Mouse (Mus musculus): ENCODE measurements around the gene Atg5.

The Atg5 gene

DNA sequence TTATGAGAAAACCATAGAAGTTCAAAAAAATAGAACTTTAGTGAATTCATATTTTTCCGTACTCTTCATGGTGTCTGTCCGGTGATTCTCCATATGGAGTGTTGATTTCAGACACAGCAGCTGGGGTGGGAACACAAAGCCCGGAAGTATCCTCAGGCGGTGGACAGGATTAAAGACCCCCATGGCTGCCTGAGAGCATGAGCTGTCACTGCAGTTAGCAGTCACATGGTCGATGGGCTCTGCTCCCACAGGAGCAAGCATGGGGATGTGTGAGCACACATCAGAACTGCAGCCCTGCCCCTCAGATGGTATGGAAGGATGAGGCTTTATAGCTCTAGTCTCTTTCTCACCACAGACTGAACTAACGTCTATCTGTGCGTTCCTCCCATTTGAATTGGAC is 87.1 kb downstream of the Atg5 start:
- DNase-seq = peak; percentile 56 to 70

DNA sequence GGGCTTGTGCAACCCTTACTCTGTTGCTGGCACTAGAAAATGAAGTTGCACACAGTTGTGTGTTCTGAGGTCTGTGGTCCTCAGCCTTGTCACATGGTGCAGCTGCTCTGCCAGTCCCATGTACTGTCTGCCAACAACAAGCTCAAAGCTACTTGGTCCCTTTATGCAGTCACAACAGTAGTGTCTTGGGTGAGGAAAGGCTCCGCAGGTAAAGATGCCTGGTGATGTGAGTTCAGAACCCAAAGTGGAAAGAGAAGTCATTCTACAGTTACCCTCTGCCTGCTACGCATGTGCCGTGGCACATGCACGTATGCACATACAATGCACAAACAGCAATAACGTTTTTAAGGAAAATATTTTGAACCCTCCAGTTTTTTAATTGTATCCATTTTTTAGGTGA is 88.5 kb downstream of the Atg5 start:
- no peak for DNase-seq

GRCm38 (mm10) chr10:44357316-44357715 is 89.2 kb downstream of the Atg5 start:
- no peak for DNase-seq

GRCm38 (mm10) chr10:44358816-44359215 is 90.7 kb downstream of the Atg5 start:
- no peak for DNase-seq

DNA sequence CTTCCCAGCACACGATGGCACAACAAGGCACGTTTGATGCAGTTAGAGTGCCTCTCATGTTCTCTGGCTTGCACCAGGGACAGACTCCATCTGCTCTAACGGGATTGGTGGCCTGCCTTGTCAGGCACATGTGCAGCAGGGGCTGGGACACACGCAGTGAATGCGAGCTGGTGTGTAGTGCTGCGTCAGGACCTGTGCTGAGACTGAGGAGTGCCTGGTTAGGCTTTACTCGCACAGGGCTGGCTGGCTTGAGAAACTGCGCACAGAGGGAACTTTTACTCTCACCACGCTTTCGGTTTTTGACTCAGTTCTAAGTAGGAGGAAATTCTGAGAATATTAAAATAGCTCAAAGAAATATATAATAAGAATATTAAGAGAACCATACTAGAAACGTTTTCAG is 92.5 kb downstream of the Atg5 start:
- peak; percentile 46 to 64 for DNase-seq

GRCm38 (mm10) chr10:44362435-44362834 is 94.3 kb downstream of the Atg5 start:
- no peak for DNase-seq

DNA sequence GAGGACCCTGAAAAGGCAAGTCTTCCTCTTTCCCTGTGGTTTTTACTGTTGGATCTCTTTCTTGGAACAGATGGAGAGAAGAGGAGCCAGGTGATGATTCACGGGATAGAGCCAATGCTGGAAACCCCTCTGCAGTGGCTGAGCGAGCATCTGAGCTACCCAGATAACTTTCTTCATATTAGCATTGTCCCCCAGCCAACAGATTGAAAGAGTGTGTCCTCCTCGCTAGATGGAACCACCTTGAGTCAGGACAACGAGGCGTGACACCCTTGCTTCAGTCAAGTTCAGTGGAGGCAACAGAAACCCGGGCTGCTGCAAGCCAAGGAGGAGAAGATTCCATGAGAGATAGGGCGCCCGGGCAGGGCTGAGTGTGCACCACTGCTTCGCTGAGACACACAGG is 94.7 kb downstream of the Atg5 start:
- DNase-seq = peak; percentile 72 to 73

DNA sequence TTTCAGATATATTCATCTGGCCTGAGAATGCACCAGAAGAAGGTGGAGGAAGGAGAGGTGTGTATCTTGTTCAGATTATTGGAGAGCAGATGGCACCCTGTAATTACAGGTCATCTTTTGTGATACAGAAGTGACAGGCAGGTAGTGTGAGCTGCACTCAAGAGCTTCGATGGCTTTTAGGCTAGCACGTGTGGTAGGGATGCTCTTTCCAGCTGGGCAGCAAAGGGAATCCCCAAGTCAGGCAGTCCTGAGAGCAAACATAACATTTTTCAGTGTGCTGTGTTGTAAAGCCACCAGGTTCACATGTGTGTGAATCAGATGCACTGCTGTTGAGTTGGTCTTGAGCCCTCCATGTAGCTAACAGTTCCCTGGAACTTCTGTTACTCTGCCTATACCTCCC is 98.0 kb downstream of the Atg5 start:
- no peak for DNase-seq

GRCm38 (mm10) chr10:44367043-44367442 is 98.9 kb downstream of the Atg5 start:
- no peak for DNase-seq

GRCm38 (mm10) chr10:44368596-44368995 is 100.4 kb downstream of the Atg5 start:
- no peak for DNase-seq

DNA sequence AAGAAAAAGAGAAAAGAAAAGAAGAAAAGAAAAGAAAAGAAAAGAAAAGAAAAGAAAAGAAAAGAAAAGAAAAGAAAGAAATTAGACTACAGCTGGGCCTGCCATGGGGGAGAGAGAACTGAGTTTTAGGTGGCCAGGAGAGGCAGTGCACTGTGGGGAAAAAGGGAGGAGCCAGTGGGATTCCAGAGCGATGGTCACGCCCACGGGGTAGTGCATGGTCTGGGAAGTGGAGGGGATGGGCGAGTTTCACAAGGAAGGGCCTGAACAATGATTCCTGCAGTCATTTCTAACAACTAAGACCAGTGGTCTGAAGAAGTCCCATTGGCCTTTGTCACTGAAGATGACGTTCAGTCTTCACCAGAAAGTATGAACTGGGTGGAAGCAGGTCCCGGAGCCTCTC is 102.5 kb downstream of the Atg5 start:
- no peak for DNase-seq

DNA sequence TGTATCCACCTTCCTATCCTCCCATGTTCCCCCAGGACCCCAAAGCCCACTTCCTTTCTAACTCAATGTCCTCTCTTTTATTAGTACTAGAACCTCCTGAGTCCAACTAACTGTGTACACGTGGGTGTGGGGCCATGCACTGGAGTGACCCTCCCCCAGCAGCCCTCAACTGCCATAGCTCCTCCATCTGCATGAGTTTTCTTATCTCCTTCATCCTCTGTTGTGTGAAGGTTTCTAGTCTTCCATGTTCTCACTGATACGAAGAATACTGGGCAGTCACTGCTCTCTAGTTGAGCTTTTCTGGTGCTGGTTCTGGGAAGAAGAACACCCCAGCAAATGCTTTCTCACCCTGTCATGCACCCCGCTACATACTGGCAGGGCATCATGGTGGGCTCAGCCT is 104.1 kb downstream of the Atg5 start:
- DNase-seq = no peak

DNA sequence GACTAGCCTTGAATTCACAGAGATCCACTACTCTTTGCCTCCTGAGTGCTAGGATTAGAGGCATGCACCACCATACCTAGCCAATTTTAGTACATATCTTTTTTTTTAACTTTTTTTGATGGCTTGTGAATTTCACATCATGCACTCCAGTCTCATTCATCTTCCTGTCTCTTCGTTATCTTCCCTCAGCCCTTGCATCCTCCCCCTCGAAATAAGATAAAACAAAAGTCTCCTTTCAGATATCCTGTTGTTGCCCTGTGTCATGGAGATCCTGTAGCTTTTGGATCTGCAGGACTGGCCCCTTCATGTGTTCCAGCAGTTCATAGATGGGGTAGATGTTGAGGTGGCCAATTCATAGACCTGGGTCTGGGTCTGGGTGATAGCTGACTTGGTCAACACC is 106.5 kb downstream of the Atg5 start:
- no peak for DNase-seq

- no peak for DNase-seq
These were observed 107.3 kb downstream of the Atg5 start for GRCm38 (mm10) chr10:44375501-44375900.

DNA sequence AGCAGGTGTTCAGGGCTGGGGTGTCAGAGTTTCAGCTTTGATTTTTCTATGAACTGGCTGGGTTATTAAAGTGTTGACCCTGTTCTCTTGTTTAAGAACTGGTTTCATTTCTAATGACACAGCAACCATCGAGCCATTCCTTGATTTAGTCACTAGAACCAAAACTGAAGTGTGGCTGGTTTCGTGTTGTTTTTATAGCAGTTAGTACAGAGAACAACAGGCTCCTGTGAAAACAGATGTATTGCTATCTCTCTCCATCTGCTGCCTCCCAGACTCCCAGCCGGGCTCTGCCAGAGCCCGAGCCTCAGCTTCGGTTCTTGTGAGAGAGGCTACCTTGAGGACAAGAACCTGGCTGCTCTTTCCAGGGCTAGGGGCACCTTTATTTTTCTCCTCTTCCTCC is 109.7 kb downstream of the Atg5 start:
- DNase-seq = peak; percentile 31 to 39

DNA sequence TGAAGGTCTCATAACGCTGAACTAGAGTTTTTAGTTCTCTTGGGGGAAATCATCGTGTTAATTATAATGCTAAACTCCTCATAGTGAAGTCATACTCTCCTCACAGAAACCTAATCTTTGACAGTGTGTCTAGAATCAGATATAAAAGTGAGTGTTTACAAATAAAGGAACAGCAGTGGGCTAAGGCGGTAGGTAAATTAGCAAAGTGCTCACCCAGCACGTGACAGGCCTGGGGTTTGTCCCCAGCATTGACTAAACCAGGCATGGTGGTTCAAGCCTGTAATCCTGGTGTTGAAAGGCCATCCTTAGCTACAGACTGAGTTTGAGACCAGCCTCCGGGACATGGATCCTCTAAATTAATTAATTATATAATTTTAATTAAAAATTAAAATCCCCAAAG is 110.2 kb downstream of the Atg5 start:
- DNase-seq = no peak

GRCm38 (mm10) chr10:44380476-44381208 is 112.5 kb downstream of the Atg5 start:
- DNase-seq = peak; percentile 42 to 61

DNA sequence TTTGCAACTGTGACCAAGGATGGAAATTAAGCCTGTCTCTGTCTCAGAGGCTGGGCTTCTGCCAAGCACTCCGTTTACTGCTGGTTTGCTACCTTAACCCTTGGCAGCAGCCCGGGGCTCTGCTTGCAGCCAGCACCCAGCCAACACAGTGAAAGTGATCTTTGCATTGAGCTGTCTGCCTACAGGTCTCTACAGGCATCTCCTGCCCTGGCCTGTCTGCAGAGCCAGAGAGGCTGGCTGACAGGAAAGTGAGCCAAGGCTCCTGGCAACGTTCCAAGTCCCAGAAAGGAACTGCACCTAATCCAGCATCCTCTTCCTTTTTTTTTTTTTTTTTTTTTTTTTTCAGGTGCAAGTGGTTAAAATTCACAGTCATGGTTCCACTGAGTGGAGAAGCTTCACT is 113.2 kb downstream of the Atg5 start:
- peak; percentile 92 to 95 for DNase-seq

DNA sequence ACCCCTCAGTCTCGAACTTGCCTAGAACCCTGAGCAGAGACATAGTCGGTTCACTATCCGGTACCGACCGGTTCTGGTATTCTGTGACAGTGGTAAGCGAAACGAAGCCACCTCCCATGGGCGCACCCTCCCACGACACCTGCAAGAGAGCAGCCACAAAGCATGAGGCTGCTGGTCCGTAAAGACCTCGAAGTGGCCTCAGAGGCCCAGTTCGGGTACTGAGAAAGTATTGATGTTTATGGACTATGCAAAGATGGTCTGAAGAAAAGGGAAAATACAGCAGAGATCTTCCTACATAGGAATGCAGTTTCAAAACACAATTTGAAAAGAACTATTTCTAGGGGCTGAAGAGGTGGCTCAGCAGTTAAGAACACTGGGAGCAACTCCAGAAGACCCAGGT is 113.8 kb downstream of the Atg5 start:
- no peak for DNase-seq

DNA sequence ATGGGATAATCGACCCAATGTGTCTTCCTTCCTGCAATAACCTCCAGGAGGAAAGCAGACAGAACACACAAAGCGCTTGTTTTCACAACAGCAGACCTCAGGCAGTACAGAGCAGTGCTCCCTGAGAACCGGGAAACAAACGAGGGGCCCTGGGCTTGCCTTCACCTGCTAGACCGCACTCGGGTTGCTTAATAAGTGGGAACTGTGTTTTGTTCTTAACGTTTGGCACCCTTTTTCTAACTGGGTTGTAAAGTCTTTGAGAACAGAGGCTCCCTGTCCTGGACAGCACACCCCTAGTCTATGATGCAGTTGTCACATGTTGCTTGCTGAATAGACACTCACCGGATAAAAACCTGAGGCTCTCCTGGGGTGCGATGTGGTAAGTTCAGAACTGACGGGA is 115.1 kb downstream of the Atg5 start:
- no peak for DNase-seq

GRCm38 (mm10) chr10:44385227-44385626 is 117.1 kb downstream of the Atg5 start:
- peak; percentile 92 to 96 for DNase-seq

- no peak for DNase-seq
These were observed 120.6 kb downstream of the Atg5 start for GRCm38 (mm10) chr10:44388706-44389233.

- no peak for DNase-seq
These were observed 122.1 kb downstream of the Atg5 start for GRCm38 (mm10) chr10:44390286-44390685.

DNA sequence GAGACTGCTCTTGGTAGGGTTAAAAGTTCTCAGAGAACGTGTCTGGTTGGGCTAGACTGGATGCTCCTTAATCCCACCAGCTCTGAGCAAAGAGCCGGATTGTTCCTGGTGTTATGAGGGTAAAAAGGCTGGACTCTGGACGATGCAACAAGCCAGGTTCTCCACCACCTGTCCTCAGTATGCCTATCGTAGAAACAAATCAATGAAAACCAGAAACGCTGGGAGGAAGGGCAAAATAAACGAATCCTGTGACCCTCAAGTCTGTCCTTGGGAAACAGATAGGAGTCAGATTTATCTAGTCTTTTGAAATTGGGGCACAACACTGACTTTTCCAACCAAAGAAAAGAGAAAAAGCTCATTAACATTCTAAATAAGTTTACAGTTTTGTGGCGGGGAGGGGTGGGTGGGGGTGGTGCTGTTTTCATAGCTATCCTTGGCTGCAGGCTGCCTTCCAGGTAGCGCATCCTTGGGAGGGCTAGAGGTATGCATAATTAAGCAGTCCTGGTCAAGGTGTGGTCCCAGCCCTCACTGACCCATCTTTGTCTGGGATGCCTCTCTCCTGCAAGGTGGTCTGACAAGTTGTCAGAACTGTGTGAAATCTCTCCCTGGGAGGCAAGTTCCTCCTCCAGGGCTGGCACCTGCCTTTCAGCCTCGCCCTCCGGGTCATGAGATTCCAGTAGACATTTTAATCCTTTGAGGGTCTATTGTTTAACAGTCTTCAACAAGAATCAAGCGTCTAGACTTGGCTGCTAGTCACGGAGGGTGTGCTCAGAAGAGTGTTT is 123.5 kb downstream of the Atg5 start:
- no peak for DNase-seq
